In genomic region chr7:49390829-49391228, GRCm38 (mm10) we compare ENCODE assay signal across 28 mouse cellular contexts.
A peak's percentile ranks its signal among the peaks of the same experiment; 100 is the strongest.
DNase-seq lines count a peak whose midpoint lies in the region; ATAC-seq and TF ChIP-seq lines count a peak whose summit lies in the region.
"Had no signal": no experiment of that assay in that cellular context is flagged by ENCODE, and none has a peak within 500 bp of the region (broad histone marks: within the 10 kb centered on the region; RNA-seq: fewer than 3 reads in every experiment).

No protein-coding gene starts in this region.

- H3K4me2 ChIP-seq in hindbrain, embryonic 12.5 days (replicated peaks), result no peak overlapping the region
- H3K4me2 ChIP-seq in hindbrain, embryonic 11.5 days (replicated peaks; ENCODE audit: low read depth, low read length), result no peak overlapping the region
- H3K4me2 ChIP-seq in forebrain, embryonic 16.5 days (ENCODE audit: low read length), result no peak overlapping the region
- H3K4me2 ChIP-seq in hindbrain, embryonic 16.5 days (ENCODE audit: low read length), result no peak overlapping the region
- H3K4me2 ChIP-seq: embryonic facial prominence, embryonic 12.5 days; heart, embryonic 13.5 days; intestine, embryonic 15.5 days; limb, embryonic 12.5 days; liver, embryonic 15.5 days; lung, embryonic 14.5 days; midbrain, embryonic 11.5 days; neural tube, embryonic 12.5 days had no signal

- TF ChIP-seq CTCF in brain, embryonic 14.5 days (IDR thresholded peaks at IDR 0.05; ENCODE audit: borderline replicate concordance, extremely low read depth, insufficient read depth, insufficient read length), result no peak

- ATAC-seq in hindbrain, embryonic 12.5 days (ENCODE audit: low FRiP score), result no peak; the same call in 1 of the 2 replicates
- ATAC-seq in hindbrain, embryonic 11.5 days (ENCODE audit: low FRiP score), result no peak
- ATAC-seq in forebrain, embryonic 16.5 days, result peak; percentile 55
- peak; percentile 10; the same call in 1 of the 2 replicates for ATAC-seq in hindbrain, embryonic 16.5 days
- ATAC-seq: intestine, embryonic 15.5 days; midbrain, embryonic 16.5 days had no signal

- H3K27ac ChIP-seq in hindbrain, embryonic 12.5 days, result peak overlapping the region; percentile 40; the same call in 1 of the 2 replicates
- no peak overlapping the region for H3K27ac ChIP-seq in hindbrain, embryonic 11.5 days (ENCODE audit: low read depth, low read length)
- H3K27ac ChIP-seq in forebrain, embryonic 16.5 days (ENCODE audit: low read length), result peak overlapping the region; percentile 75
- no peak overlapping the region for H3K27ac ChIP-seq in hindbrain, embryonic 16.5 days (ENCODE audit: low read depth, low read length)
- H3K27ac ChIP-seq: embryonic facial prominence, embryonic 12.5 days; heart, adult 2 months; heart, embryonic 13.5 days; intestine, embryonic 15.5 days; limb, embryonic 12.5 days; liver, embryonic 15.5 days; neural tube, embryonic 12.5 days had no signal

- H3K36me3 ChIP-seq in hindbrain, embryonic 12.5 days, result no peaks in the 10 kb centered on the region
- no peaks in the 10 kb centered on the region for H3K36me3 ChIP-seq in hindbrain, embryonic 11.5 days (ENCODE audit: control insufficient read depth, insufficient read depth, low read length)
- H3K36me3 ChIP-seq in forebrain, embryonic 16.5 days (ENCODE audit: control insufficient read depth, insufficient read depth), result no peaks in the 10 kb centered on the region
- H3K36me3 ChIP-seq in hindbrain, embryonic 16.5 days (ENCODE audit: control insufficient read depth, insufficient read depth, low read length), result no peaks in the 10 kb centered on the region
- H3K36me3 ChIP-seq: embryonic facial prominence, embryonic 12.5 days; heart, embryonic 13.5 days; intestine, embryonic 15.5 days; limb, embryonic 12.5 days; liver, embryonic 15.5 days; neural tube, embryonic 12.5 days had no signal

- H3K27me3 ChIP-seq in hindbrain, embryonic 12.5 days, result no peaks in the 10 kb centered on the region
- no peaks in the 10 kb centered on the region for H3K27me3 ChIP-seq in hindbrain, embryonic 11.5 days (ENCODE audit: control insufficient read depth, insufficient read depth, low read length)
- no peaks in the 10 kb centered on the region for H3K27me3 ChIP-seq in forebrain, embryonic 16.5 days (replicated peaks; ENCODE audit: control insufficient read depth, insufficient read depth, low read length)
- no peaks in the 10 kb centered on the region for H3K27me3 ChIP-seq in hindbrain, embryonic 16.5 days (replicated peaks; ENCODE audit: control insufficient read depth, insufficient read depth, low read length)
- H3K27me3 ChIP-seq: embryonic facial prominence, embryonic 12.5 days; heart, embryonic 13.5 days; intestine, embryonic 15.5 days; limb, embryonic 12.5 days; liver, embryonic 15.5 days; neural tube, embryonic 12.5 days had no signal

- H3K4me1 ChIP-seq in hindbrain, embryonic 12.5 days, result peaks cover 37% of the 10 kb centered on the region
- peaks cover 4% of the 10 kb centered on the region for H3K4me1 ChIP-seq in hindbrain, embryonic 11.5 days (replicated peaks; ENCODE audit: control insufficient read depth, insufficient read depth, low read length)
- peaks cover 45% of the 10 kb centered on the region for H3K4me1 ChIP-seq in forebrain, embryonic 16.5 days (replicated peaks; ENCODE audit: control insufficient read depth, insufficient read depth, low read length)
- peaks cover 19% of the 10 kb centered on the region for H3K4me1 ChIP-seq in hindbrain, embryonic 16.5 days (ENCODE audit: control insufficient read depth, insufficient read depth, low read depth, low read length)
- H3K4me1 ChIP-seq: intestine, embryonic 15.5 days; liver, embryonic 15.5 days had no signal

- no peak for TF ChIP-seq POLR2A in brain, embryonic 14.5 days (IDR thresholded peaks at IDR 0.05; ENCODE audit: borderline replicate concordance, extremely low read depth, insufficient read depth, insufficient read length, poor library complexity, severe bottlenecking)

- H3K4me3 ChIP-seq in hindbrain, embryonic 12.5 days, result no peak overlapping the region
- H3K4me3 ChIP-seq in hindbrain, embryonic 11.5 days (ENCODE audit: low read depth, low read length), result no peak overlapping the region
- no peak overlapping the region for H3K4me3 ChIP-seq in forebrain, embryonic 16.5 days (replicated peaks; ENCODE audit: low read length)
- H3K4me3 ChIP-seq in hindbrain, embryonic 16.5 days (ENCODE audit: low read length), result no peak overlapping the region
- H3K4me3 ChIP-seq: embryonic facial prominence, embryonic 12.5 days; heart, adult 2 months; heart, embryonic 13.5 days; intestine, embryonic 15.5 days; limb, embryonic 12.5 days; liver, embryonic 15.5 days; neural tube, embryonic 12.5 days had no signal

- no peaks in the 10 kb centered on the region for H3K9me3 ChIP-seq in hindbrain, embryonic 12.5 days (replicated peaks)
- H3K9me3 ChIP-seq in hindbrain, embryonic 11.5 days (ENCODE audit: control insufficient read depth, low read length), result no peaks in the 10 kb centered on the region
- no peaks in the 10 kb centered on the region for H3K9me3 ChIP-seq in forebrain, embryonic 16.5 days (ENCODE audit: control insufficient read depth, low read length)
- H3K9me3 ChIP-seq in hindbrain, embryonic 16.5 days (ENCODE audit: control insufficient read depth, low read length), result no peaks in the 10 kb centered on the region; the same call in 1 of the 2 replicates
- H3K9me3 ChIP-seq: intestine, embryonic 15.5 days; liver, embryonic 15.5 days; neural tube, embryonic 12.5 days had no signal

- H3K9ac ChIP-seq in hindbrain, embryonic 12.5 days, result no peak overlapping the region
- H3K9ac ChIP-seq in hindbrain, embryonic 11.5 days (ENCODE audit: low read depth, low read length), result no peak overlapping the region
- no peak overlapping the region for H3K9ac ChIP-seq in forebrain, embryonic 16.5 days (replicated peaks; ENCODE audit: low read depth, low read length)
- H3K9ac ChIP-seq in hindbrain, embryonic 16.5 days (ENCODE audit: low read depth, low read length), result no peak overlapping the region
- H3K9ac ChIP-seq: embryonic facial prominence, embryonic 12.5 days; heart, embryonic 13.5 days; intestine, embryonic 15.5 days; limb, embryonic 12.5 days; liver, embryonic 15.5 days; lung, embryonic 14.5 days; neural tube, embryonic 12.5 days had no signal

- no peak for DNase-seq in hindbrain, embryonic 11.5 days (ENCODE audit: low spot score)
- peak; percentile 51 for DNase-seq in brain, embryonic 14.5 days (ENCODE audit: low read depth)
- no peak for DNase-seq in right cerebral cortex, postnatal 36 days (ENCODE audit: low spot score in 2 of 2)
- no peak for DNase-seq in cerebellum, postnatal 4 days (ENCODE audit: low spot score in 2 of 2)
- DNase-seq: adrenal gland, adult 8-10 months; B cell, adult 2 months; cerebellum, adult 8-10 months; cerebellum, postnatal 25 days; embryo, embryonic 11 days; heart, adult 2 months; heart, postnatal 10 days; kidney, adult 2 months; kidney, postnatal 36 days; lung, embryonic 14.5 days; retina, postnatal 1 day; right cerebral cortex, postnatal 14 days; thymus, postnatal 25 days had no signal

- WGBS in hindbrain, embryonic 12.5 days, result 51% methylated on average over 9 of the region's 9 CpGs
- WGBS in hindbrain, embryonic 11.5 days, result 66% methylated on average over 9 of the region's 9 CpGs
- 51% methylated on average over 9 of the region's 9 CpGs for WGBS in forebrain, embryonic 16.5 days
- 42% methylated on average over 9 of the region's 9 CpGs for WGBS in hindbrain, embryonic 16.5 days

Comparison
In these comparisons a context has a peak if more than half of its experiments do, and no peak if none do; other contexts are left out.
1. ATAC-seq: peak in forebrain, embryonic 16.5 days (single experiment) and hindbrain, embryonic 16.5 days (single experiment); none in hindbrain, embryonic 12.5 days (single experiment) and hindbrain, embryonic 11.5 days (single experiment).
2. H3K27ac ChIP-seq: peak in hindbrain, embryonic 12.5 days (single experiment) and forebrain, embryonic 16.5 days (single experiment); none in hindbrain, embryonic 11.5 days (single experiment) and hindbrain, embryonic 16.5 days (single experiment).